Mouse (Mus musculus) cerebellum, adult 2 months (tissue): ENCODE measurements around the gene Zp3. TPM values are rescaled to one million over a fixed set of nuclear protein-coding genes. Genes with fewer than 3 reads are reported as not detected.

Experiments used
- DNase-seq, 2 experiments: peaks; one replicate each; pipeline ENCODE4 v3.0.0; 2021
- H3K27ac ChIP-seq: fragments of 200-500 bp; 2 replicates; pipeline ENCODE4 v1.5.1; 2012; ENCODE audit warnings: low read length, control low read depth, inconsistent platforms; ENCODE audit not compliant: insufficient read depth
- H3K27me3 ChIP-seq: fragments of 200-500 bp; 2 replicates; pipeline ENCODE4 v1.6.1; 2012; ENCODE audit warnings: inconsistent platforms, mild to moderate bottlenecking, low read length, moderate library complexity; ENCODE audit not compliant: control insufficient read depth, insufficient read depth
- H3K4me1 ChIP-seq: fragments of 200-500 bp; 2 replicates; pipeline ENCODE4 v1.6.1; 2011; ENCODE audit warnings: low read length; ENCODE audit not compliant: control insufficient read depth, insufficient read depth
- H3K4me3 ChIP-seq: fragments of 200-500 bp; replicated peaks from 2 replicates; pipeline ENCODE3; 2011; ENCODE audit warnings: mild to moderate bottlenecking, low read depth, low read length, control low read depth; ENCODE audit not compliant: insufficient read depth
- CTCF ChIP-seq: fragments of 200-500 bp; IDR thresholded peaks from 2 replicates; pipeline ENCODE4 v1.5.1; 2011; ENCODE audit warnings: low read depth, mild to moderate bottlenecking, control low read depth, low read length, moderate library complexity, borderline replicate concordance; ENCODE audit not compliant: insufficient read depth
- POLR2A ChIP-seq: fragments of 200-500 bp; IDR thresholded peaks from 2 replicates; pipeline ENCODE4 v1.6.1; 2011; ENCODE audit warnings: low read length, control low read depth, borderline replicate concordance; ENCODE audit not compliant: insufficient read depth
- WGBS: fragments of 180-500 bp; shearing (Covaris S2); methylation state at CpG from one replicate; pipeline ENCODE4 v1.1.7; 2018; 5-methylcytosine and 5-hydroxymethylcytosine counted together
- polyA plus RNA-seq: library from polyadenylated mRNA; depleted of rRNA; stranded (reverse); fragments of >200 nt; gene quantifications from 2 replicates; pipeline ENCODE4 v1.2.3, GENCODE M21; 2012

The Zp3 gene
- polyA plus RNA-seq, 1 experiment = 0.23 TPM

GRCm38 (mm10) chr5:135979381-135979780 is 518 bp upstream of the Zp3 start:
- DNase-seq = no peak
- 77% methylated on average over 5 of the region's 5 CpGs for WGBS
- TF ChIP-seq CTCF (no peak), POLR2A (no peak)
- no peak overlapping the region for H3K27ac ChIP-seq
- H3K4me1 ChIP-seq = peaks cover 3% of the 10 kb centered on the region; the same call in 1 of the 2 replicates
- no peaks in the 10 kb centered on the region for H3K27me3 ChIP-seq
- no peak overlapping the region for H3K4me3 ChIP-seq

GRCm38 (mm10) chr5:135982398-135982797 is 2.5 kb downstream of the Zp3 start:
- TF ChIP-seq CTCF = peak; percentile 92
- TF ChIP-seq POLR2A = no peak
- peak; percentile 73 to 75 for DNase-seq
- Histone ChIP-seq H3K4me1 (peaks cover 3% of the 10 kb centered on the region; the same call in 1 of the 2 replicates), H3K27me3 (no peaks in the 10 kb centered on the region), H3K4me3 (peak overlapping the region; percentile 11), H3K27ac (no peak overlapping the region)
- WGBS = 26% methylated on average over 6 of the region's 6 CpGs

GRCm38 (mm10) chr5:135984546-135985044 is 4.7 kb downstream of the Zp3 start:
- no peak overlapping the region for H3K27ac ChIP-seq
- TF ChIP-seq CTCF (no peak), POLR2A (no peak)
- H3K4me1 ChIP-seq = peaks cover 3% of the 10 kb centered on the region; the same call in 1 of the 2 replicates
- no peaks in the 10 kb centered on the region for H3K27me3 ChIP-seq
- no peak overlapping the region for H3K4me3 ChIP-seq
- DNase-seq = no peak
- 63% methylated on average over 6 of the region's 6 CpGs for WGBS

- TF ChIP-seq POLR2A = no peak
- H3K27me3 ChIP-seq = no peaks in the 10 kb centered on the region
- H3K27ac ChIP-seq = no peak overlapping the region
- no peak overlapping the region for H3K4me3 ChIP-seq
- peaks cover 3% of the 10 kb centered on the region; the same call in 1 of the 2 replicates for H3K4me1 ChIP-seq
- WGBS = 34% methylated on average over 11 of the region's 11 CpGs
- DNase-seq = no peak
These were observed 7.3 kb downstream of the Zp3 start for GRCm38 (mm10) chr5:135987248-135987647.

- no peak for DNase-seq
- WGBS = 64% methylated on average over 5 of the region's 5 CpGs
- Histone ChIP-seq H3K4me1 (no peaks in the 10 kb centered on the region), H3K27ac (no peak overlapping the region), H3K4me3 (no peak overlapping the region), H3K27me3 (no peaks in the 10 kb centered on the region)
- no peak for TF ChIP-seq POLR2A
- no peak for TF ChIP-seq CTCF
These were observed 10.7 kb downstream of the Zp3 start for GRCm38 (mm10) chr5:135990601-135991000.

- no peak overlapping the region for H3K27ac ChIP-seq
- no peaks in the 10 kb centered on the region for H3K4me1 ChIP-seq
- 82% methylated on average over 5 of the region's 5 CpGs for WGBS
- H3K4me3 ChIP-seq = no peak overlapping the region
- TF ChIP-seq CTCF (no peak), POLR2A (no peak)
- H3K27me3 ChIP-seq = no peaks in the 10 kb centered on the region
- DNase-seq = no peak
These were observed 13.6 kb downstream of the Zp3 start for GRCm38 (mm10) chr5:135993381-135993965.

GRCm38 (mm10) chr5:135994335-135994724 is 14.4 kb downstream of the Zp3 start:
- no peak for DNase-seq
- Histone ChIP-seq H3K27ac (no peak overlapping the region), H3K4me3 (no peak overlapping the region), H3K4me1 (no peaks in the 10 kb centered on the region), H3K27me3 (no peaks in the 10 kb centered on the region)
- TF ChIP-seq CTCF (no peak), POLR2A (no peak)
- WGBS = 59% methylated on average over 8 of the region's 8 CpGs

GRCm38 (mm10) chr5:135994725-135995687 is 15.1 kb downstream of the Zp3 start, which contains the start of gene Dtx2:
Gene Dtx2 (plus strand): TSS chr5:135994800.
- Histone ChIP-seq H3K4me1 (no peaks in the 10 kb centered on the region), H3K4me3 (peak within 1 kb of the TSS; percentile 87), H3K27me3 (no peaks in the 10 kb centered on the region), H3K27ac (no peak within 1 kb of the TSS)
- no peak; the same call in 1 of the 2 replicates for TF ChIP-seq CTCF
- peak; percentile 89 for TF ChIP-seq POLR2A
- peak; percentile 88 to 90 for DNase-seq
- WGBS = 2% methylated on average over 47 of the region's 47 CpGs
